Mouse (Mus musculus) B cell, adult 2 months (primary cell): ENCODE results near the gene Apol9b.
"Not testable (repeated sequence)": the region's sequence is repeated elsewhere in the genome, so short reads cannot be mapped to it uniquely, and the experiment has no call there.

Experiments
- DNase-seq, 2 experiments: peaks; one replicate each; pipeline ENCODE4 v3.0.0; 2022

The Apol9b gene

DNA sequence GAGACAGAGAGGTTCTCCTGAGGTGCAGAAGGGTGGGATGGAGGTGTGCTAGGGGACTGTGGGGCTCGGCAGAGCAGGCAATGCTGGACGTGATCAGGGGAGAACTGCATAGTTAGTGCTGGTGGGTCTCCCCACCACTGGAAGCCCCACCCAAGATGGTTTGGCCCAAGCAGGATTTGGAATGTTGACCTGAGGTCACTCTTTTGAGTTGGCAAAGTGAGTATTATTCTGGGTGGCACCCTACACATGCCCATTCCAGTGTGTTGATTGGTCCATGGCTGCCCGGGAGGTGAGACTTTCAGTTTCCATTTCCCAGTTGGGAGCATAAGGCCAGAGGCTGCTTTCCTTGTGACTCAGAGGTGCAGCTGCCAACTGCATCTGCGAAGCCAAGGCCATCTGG lies at the start of gene Apol9b:
Apol9b (plus strand) TSS at position 301 of the 400 bp plus-strand sequence.
- not testable (repeated sequence) for DNase-seq

DNA sequence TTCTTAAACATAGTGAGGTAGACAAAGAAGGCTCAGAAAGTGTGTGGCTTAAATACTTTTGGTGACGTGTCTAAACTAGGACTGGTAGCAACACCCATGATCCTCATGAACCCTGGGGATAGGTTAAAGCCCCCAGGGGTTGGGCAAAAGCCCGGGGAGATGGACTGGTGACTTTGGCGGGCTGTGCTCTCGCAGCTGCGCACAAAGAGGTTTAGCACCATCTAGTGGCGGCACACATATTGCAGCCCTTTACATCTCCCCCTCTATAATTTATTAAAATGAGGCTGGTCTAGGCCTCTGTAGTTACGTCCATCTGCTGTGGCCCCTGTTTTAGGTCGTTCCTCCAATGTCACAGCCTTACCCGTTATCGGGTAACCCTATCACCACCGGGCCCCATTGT lies 44.9 kb upstream of the Apol9b start:
- DNase-seq, result peak; percentile 54 to 58

DNA sequence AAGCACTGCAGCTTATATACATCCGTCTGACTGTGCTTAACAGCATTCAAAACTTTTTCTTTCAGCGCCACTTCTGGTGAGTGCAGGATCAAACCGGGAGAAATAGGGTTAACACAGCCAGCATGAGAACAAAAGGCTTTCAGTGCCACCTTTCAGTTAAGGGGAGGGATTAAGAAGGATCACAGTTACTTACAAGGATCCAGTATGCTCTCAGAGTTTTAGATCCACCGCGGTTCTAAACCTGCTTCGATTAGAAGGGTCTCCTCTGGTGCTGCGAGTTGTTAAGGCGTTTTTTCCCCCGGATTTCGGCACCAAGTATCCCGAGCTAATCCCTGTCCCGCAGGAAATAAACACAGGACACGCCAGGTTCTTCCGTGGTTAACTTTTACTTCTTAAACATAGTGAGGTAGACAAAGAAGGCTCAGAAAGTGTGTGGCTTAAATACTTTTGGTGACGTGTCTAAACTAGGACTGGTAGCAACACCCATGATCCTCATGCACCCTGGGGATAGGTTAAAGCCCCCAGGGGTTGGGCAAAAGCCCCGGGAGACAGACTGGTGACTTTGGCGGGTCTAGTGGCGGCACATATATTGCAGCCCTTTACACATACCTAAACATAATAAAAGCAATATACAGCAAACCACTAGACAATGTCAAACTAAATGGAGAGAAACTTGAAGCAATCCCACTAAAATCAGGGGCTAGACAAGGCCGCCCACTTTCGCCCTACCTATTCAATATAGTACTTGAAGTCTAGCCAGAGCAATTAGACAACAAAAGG lies 37.1 kb upstream of the Apol9b start:
- DNase-seq, result not testable (repeated sequence)

DNA sequence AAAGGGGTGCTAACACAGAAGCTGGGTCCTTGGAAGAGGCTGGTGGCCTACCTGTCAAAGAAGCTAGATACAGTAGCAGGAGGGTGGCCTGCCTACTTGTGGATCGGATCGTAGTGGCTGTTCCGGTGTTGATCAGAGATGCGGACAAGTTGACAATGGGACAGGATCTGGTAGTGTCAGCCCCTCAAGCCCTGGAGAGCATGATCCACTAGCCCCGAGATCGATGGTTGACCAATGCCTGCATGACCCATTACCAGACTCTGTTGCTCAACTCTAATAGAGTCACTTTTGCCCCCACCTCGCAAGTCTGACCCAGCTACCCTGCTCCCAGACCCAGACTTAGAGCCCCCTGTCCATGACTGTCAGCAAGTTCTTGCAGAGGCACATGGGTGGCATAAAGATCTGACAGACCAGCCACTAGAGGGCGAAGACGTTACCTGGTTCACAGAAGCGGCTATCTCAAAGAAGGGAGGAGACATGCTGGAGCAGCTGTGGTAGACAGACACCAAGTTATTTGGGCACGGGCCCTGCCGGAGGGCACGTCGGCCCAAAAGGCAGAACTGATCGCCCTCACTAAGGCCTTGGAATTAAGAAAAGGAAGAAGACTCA lies 34.0 kb upstream of the Apol9b start:
- DNase-seq, result peak; percentile 14 to 23

DNA sequence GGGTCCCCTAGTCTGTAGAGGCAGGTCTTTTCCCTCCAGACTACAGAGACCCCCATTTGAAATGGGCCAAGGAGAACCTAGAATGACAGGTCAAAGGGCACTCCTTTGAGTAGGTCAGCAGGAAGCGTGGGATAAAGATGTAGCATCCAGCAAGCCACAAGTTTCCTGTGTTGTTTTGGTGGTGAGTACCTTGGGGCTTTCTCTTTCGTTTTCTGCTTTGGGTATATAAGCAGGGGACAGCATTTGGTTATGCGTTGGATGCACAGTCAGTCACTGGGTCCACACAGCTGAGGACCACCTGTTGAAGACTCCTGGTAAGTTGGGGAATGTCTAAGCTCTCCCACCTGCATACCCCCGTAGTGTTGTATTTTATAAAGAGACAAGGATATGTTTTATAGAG lies 30.2 kb upstream of the Apol9b start, which contains the start of gene Apol7e:
Apol7e (plus strand) TSS at position 202 of the 400 bp plus-strand sequence.
- not testable (repeated sequence) for DNase-seq

DNA sequence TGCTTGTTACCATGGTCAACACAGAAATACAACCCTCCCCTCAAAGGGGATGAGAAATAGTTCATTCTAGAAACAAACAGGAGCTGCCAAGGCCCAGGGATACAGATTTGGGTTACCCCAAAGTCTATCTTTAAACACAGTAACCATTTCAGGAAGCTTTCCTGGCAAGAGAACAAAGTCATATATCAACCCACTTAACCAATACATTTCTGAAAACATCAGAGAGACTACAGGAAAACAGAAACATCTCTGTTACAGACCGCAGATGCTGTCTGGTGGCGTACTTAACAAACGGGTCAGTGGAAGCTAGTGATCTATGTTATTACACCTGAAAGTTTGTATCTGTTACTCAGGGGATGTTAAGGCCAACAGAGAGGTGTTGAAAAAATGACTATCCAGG lies 23.5 kb upstream of the Apol9b start:
- DNase-seq, result not testable (repeated sequence)

DNA sequence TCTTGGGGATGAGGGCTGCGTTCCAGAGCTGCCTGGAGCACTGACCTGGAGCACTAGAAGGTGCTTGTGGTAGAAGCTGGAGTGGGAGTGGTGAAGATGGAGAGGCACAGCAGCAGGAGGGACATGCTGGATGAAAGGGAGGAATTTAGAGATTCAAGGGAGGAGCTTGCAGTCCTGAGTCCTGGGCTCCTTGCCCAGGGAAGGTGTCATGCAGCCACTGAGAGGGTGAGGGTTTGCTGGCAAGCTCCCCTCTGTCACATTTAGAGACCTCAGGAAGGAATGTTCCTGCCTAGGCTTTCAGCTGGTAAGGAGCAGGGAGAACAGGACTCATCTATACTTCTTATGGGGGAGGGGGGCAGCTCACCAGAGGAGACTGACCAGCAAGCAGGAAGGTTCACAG lies 19.9 kb upstream of the Apol9b start:
- not testable (repeated sequence) for DNase-seq

DNA sequence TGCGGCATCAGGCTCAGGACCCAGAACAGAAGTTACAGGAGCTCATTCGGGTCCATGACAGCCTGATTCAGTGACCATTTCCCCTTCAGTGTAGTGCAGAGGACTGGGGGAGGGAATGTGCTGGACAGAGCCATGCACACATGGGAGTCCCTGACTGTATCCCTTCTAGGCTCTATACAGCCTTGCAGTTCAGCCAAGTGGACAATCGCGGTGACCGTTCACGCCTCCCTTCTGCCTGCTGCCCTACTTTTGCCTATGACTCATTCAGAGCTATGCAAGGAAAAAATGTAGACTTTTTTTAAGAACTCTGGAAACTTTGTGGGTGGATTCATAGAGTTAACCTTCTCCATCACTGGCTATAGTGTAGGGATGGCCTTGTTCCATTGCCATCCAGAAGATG lies 10.6 kb upstream of the Apol9b start:
- not testable (repeated sequence) for DNase-seq

DNA sequence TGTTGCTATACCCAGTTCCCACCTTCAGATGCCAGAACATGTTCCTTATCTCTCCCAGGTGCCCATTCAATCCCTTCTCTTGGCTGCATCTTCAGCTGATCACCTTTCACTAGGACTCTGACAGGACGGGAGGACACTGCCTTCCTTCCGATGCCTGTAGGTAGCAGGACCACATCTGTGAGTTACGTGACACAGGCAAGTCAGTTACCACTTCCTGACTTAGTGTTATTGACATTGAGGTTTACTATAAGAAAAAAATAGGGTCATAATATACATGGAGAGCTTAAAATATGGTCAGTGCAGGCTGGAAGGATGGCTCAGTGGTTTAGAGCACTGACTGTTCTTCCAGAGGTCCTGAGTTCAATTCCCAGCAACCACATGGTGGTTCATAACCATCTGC lies 7.3 kb upstream of the Apol9b start:
- DNase-seq, result not testable (repeated sequence)

DNA sequence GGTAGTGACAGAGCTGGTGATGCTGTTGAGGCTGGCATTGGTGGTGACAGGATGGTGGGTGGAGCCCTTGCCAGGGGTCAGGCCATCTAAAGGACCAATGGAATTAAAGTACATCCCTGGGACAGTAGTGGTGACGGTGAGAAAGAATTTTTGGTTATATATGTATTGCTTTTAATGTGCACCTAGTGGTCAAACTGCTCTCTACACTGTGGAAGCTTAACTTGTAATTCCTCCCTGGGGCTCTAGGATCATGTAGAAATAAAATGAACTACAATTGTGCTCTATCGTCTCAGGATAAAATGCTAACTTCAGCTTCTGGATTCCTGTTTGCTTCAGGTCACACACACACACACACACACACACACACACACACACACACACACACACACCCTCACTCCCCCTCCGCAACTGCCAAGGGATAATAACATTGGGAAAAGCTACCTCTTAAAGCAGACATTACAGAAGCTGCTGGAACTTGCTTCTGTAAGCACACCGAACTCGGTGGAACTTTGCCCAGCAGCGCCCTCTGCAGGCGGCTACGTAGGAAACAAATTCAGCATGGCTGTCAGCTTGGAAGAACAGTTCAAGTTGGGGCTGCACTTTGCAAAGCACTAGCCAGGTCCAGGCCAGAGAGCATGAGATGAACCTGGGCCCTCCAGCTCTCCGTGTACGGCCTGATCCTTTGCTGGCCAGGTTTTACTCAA lies 4.5 kb upstream of the Apol9b start:
- not testable (repeated sequence) for DNase-seq

DNA sequence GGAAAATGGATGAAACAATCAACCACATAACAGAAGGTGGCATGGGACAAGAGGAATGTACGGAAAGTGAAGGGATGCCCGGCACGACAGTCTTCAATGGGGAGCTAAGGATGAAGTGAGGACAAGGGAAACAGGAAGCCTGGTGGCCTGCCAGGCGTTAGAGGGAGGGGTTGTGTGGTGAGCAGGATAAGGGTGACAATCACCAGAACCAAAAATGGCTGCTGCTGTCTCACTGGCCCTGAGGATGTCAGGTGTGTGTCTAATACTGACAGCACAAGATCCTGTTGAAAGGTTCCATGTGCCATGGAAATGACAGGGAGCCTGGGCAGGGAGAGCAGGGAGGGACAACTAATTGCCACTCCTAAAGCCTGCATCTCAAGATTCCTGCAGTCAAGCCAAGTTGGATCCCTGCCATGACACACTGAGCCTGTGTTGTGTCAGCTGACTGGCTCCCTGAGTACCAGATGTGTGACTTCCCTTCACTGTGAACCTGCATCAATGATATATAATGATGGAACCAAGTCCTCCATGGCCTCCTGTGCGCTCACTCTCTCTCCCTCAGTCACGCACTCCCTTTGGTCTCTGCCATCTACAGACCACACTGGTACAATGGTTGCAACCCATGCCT lies 3.3 kb upstream of the Apol9b start:
- not testable (repeated sequence) for DNase-seq

DNA sequence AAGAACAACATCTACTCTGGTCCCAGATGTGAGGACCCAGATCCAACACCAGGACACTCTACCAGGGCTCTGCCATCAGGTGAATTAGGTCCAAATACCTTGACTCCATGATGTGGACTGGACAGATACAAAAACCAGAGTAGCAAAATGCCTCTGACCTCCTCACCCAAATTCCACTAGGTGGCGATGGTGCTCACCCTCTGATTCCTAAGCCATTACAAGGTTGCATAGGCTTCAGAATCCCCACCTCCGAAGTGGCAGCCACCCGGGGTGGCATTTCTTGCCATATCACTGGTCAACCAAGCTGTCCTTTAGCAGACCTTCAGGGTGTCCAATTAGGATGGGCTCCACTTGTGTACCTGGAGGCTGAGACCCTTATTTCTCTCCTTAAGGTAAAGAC lies 1.7 kb upstream of the Apol9b start:
- peak in 1 of 2 experiments; percentile 17 for DNase-seq

DNA sequence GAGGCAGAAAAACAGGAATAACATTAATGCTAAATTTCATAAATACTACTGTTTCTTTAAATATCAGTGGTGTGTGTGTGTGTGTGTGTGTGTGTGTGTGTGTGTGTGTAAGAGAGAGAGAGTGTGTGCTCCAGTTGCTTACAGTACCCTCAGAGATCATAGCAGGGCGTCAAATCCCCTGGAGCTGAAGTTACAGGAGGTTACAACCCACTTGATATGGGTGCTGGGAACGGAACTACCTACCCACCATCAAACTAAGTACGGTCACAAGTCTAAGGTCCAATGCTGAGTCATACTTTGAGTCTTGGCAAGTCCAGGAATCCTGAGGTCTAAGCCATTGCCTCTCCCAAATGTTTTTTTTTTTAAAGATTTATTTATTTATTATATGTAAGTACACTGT lies 1.1 kb upstream of the Apol9b start:
- DNase-seq, result not testable (repeated sequence)

DNA sequence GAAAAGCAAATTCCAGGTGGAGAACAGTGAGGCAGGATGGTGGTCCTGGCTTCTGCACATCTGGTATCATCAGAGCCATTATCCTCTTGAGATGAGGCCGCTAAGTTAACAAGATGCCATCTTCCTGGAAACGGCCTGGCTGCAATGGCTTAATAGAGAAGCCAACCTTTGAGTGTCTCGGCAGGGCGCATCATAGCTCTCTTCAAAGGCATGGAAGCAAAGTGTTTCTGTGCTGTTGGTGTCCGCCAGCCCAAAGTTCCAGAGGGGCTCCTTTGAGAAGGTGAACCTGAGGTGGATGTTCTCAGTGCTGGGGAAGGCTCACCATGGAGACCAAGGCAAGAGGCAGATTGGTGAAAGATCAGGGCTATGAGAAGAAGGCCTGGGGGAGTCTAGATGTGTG lies 2.8 kb downstream of the Apol9b start:
- no peak for DNase-seq

DNA sequence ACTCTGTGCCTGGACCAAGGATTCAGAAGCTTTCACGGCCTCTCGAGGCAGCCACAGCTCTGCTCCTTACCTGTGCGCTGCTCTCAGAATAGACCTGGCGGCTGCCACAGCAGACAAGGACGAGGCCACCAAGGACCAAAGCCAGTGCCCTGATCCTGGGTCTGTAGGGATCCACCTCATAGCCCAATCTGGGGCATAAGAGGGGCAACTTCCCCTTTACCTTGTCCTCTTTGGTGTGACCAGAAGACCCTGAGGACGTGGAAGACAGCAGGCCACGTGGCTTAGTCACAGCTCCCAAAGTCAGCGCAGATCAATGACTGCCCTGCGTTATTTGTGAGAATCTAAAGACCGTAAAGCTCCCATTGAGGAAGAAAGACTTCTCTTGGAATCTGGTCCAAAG lies 4.0 kb downstream of the Apol9b start:
- DNase-seq, result not testable (repeated sequence)

DNA sequence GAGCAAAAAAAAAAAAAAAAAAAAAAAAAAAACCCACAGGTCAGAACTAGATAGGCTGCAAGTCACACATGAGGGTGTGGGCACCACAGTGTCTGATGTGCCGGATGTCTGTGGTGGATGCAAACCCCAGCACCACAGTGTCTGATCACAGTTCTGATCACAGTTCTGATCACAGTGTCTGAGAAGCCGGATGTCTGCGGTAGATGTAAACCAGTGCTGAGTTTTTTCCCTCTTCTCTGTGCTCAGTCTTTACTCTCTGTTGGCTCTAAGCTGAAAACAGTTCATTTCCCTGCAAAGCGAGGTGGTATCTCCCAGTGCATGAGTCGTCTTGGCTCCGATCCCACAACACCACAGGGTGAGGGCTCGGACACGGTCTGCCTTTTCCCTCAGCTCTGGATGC lies 4.5 kb downstream of the Apol9b start:
- DNase-seq, result not testable (repeated sequence)

DNA sequence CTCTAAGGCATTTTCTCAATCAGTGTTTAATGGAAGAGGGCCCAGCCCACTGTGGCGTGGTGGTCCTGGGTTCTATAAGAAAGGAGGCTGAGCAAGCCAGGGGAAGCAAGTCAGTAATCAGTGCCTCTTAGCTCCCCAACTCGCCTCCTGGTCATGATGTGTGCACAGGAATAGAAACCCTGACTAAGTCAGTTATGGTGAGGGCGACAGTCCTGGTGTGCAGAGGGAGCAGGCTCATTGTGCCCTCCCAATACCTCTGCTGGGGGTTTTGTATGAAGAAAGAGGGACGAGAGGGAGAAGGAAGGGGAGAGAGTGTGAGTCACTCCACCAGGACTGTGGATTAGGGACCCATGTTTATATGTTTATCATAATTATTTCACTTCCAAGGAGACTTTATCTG lies 5.1 kb downstream of the Apol9b start:
- DNase-seq, result not testable (repeated sequence)

DNA sequence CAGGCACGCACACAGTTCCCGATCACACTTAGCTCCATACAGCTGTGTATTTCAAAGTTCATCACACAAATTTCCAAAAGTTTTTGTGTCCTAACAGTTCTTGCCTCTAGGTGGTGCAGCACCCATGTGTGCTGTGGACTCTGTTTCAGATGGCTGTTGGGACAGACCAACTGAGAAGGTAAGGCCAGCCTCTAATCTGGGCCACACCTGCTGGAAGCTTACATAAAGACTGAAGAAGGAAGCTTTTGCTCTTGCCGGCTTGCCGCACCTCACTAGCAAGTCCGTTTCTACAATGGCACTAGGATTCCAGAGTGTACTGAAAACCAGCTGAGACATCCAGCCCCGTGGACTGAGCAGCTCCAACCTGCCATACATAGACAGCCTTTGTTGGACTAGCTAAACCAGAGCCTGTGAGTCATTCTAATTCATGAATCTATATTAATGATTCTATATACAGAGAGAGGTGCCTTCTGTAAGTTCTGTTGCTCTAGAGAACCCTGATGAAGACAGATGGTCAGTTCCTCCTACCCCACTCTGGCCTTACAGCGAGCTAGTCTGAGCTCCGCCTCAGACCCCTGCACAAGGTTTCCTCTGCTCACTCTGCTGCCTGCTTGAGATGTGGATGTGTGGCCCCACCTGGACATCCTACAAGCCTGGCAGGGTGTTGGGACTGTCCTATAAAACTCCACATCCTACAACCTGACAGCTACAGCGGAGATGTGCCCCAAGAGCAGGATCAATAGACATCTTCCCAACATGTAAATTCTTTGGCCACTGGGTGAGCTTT lies 11.9 kb downstream of the Apol9b start:
- DNase-seq, result no peak

DNA sequence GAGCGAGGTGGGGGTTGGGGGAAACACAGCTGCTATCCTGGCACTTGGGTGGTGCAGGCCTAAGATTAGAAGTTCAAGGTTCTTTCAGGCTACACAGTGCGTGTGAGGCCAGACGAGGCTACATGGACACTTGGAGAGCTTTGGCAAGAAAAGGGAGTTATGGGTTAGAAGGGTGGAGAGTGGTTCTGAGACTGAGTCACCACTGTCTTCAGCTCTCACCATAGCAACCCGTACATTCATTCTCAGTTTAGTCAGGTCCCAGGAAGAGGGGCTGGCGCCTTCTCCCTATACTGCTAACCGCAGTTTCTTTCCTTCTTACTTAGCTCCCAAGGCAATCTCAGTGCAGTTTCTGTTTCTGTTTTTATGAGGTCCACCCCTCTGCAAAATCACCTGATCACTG lies 12.7 kb downstream of the Apol9b start:
- DNase-seq, result not testable (repeated sequence)

DNA sequence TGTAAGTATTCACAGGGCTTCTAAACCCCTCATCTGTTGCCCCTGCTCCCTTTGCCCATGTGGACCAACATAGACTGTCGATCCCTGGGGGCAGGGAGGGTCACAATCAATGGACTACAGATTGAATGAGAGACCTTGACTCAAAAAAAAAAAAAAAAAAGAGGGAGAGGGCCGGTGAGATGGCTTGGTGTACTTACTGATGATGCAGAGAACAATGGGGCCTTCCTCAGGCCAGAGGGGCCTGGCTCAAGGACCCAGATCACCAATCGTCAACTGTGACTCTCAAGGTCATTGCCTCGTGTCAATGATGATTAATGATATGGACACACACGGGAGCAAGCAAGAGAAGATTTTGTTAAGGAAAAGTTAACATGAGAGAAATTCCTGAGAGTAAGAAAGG lies 15.8 kb downstream of the Apol9b start:
- DNase-seq, result no peak

DNA sequence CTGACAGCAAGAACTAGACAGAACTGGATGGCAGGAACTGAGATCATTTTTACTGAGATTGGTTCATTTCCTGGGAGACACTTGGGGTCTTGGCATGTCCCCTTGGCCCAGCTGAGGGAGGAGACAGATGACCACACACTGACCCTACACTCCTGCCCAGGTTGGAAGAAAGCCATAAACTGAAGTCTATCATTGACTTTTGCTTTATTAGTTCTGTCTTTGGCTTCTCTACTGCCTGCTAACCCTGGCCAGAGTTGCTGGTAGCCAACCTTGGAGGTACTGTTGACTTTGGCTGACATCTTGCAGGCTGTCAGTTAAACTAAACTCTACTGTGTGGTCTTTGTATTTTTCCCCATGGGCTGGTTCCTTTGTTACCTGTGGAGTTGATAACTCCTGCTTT lies 16.2 kb downstream of the Apol9b start:
- DNase-seq, result no peak

DNA sequence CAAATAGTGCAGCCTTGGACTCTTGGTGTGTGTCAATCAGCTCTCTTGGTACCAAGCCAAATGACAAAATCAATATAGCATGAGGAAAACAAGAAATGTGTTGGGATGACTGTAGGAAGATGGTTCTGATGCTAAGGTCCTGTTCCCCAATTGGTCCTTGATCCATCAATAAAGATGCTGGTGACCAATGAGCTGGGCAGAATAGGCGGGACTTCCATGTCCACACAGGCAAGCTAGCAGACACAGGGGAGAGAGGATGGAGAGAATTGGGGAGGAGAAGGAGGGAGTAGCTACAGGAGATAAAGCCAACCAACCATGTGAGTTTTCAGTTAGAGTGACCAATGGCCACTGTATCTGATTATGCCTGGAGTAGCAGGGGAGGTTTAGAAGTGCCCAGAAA lies 17.5 kb downstream of the Apol9b start:
- no peak for DNase-seq
